Mouse (Mus musculus): ENCODE measurements around the gene Gfra1. TPM values are rescaled to one million over a fixed set of nuclear protein-coding genes. Genes with fewer than 3 reads are reported as not detected.

Gene Gfra1
- polyA plus RNA-seq, 1 experiment = 0.09 TPM

GRCm38 (mm10) chr19:58469421-58469820 is 13.7 kb upstream of the Gfra1 start:
- Histone ChIP-seq H3K4me1 (ENCODE audit: control insufficient read depth, insufficient read depth, insufficient read length) (no peaks in the 10 kb centered on the region), H3K4me3 (ENCODE audit: extremely low read depth, insufficient read depth, insufficient read length) (no peak overlapping the region), H3K27me3 (ENCODE audit: control insufficient read depth, insufficient read depth, low read length) (no peaks in the 10 kb centered on the region), H3K36me3 (ENCODE audit: control insufficient read depth, insufficient read depth, low read length) (no peaks in the 10 kb centered on the region), H3K27ac (ENCODE audit: insufficient read depth, low read length) (no peak overlapping the region)
- peak; percentile 39 to 78 for DNase-seq (ENCODE audit: low read depth in 1 of 2, low spot score in 2 of 2)
- 18% methylated on average over 12 of the region's 12 CpGs for WGBS
- TF ChIP-seq CTCF (IDR thresholded peaks at IDR 0.05; ENCODE audit: extremely low read depth, insufficient read depth, insufficient read length, insufficient replicate concordance) (peak; percentile 82; the same call in 1 of the 2 replicates), POLR2A (IDR thresholded peaks at IDR 0.05; ENCODE audit: low read depth, low read length) (no peak)

- 2% methylated on average over 2 of the region's 2 CpGs for WGBS
- H3K4me3 ChIP-seq (ENCODE audit: extremely low read depth, insufficient read depth, insufficient read length) = no peak overlapping the region
- DNase-seq (ENCODE audit: low read depth in 1 of 2, low spot score in 2 of 2) = no peak
Observed at GRCm38 (mm10) chr19:58468331-58468730, 12.6 kb upstream of the Gfra1 start.

GRCm38 (mm10) chr19:58463755-58464154 is 8.0 kb upstream of the Gfra1 start:
- H3K27ac ChIP-seq (ENCODE audit: insufficient read depth, low read length) = no peak overlapping the region
- no peaks in the 10 kb centered on the region for H3K4me1 ChIP-seq (ENCODE audit: control insufficient read depth, insufficient read depth, insufficient read length)
- no peaks in the 10 kb centered on the region for H3K27me3 ChIP-seq (ENCODE audit: control insufficient read depth, insufficient read depth, low read length)
- WGBS = 75% methylated on average over 3 of the region's 3 CpGs
- no peak for DNase-seq (ENCODE audit: low read depth in 1 of 2, low spot score in 2 of 2)
- no peaks in the 10 kb centered on the region for H3K36me3 ChIP-seq (ENCODE audit: control insufficient read depth, insufficient read depth, low read length)
- TF ChIP-seq CTCF (IDR thresholded peaks at IDR 0.05; ENCODE audit: extremely low read depth, insufficient read depth, insufficient read length, insufficient replicate concordance) (no peak), POLR2A (IDR thresholded peaks at IDR 0.05; ENCODE audit: low read depth, low read length) (no peak)
- H3K4me3 ChIP-seq (ENCODE audit: extremely low read depth, insufficient read depth, insufficient read length) = no peak overlapping the region

More at GRCm38 (mm10) chr19:58468331-58468730, 12.6 kb upstream of the Gfra1 start:
- Histone ChIP-seq H3K4me1 (ENCODE audit: control insufficient read depth, insufficient read depth, insufficient read length) (no peaks in the 10 kb centered on the region), H3K27me3 (ENCODE audit: control insufficient read depth, insufficient read depth, low read length) (no peaks in the 10 kb centered on the region), H3K36me3 (ENCODE audit: control insufficient read depth, insufficient read depth, low read length) (no peaks in the 10 kb centered on the region), H3K27ac (ENCODE audit: insufficient read depth, low read length) (no peak overlapping the region)
- TF ChIP-seq POLR2A (IDR thresholded peaks at IDR 0.05; ENCODE audit: low read depth, low read length) (no peak), CTCF (IDR thresholded peaks at IDR 0.05; ENCODE audit: extremely low read depth, insufficient read depth, insufficient read length, insufficient replicate concordance) (no peak)

GRCm38 (mm10) chr19:58460361-58461022 is 4.8 kb upstream of the Gfra1 start:
- Histone ChIP-seq H3K4me1 (ENCODE audit: control insufficient read depth, insufficient read depth, insufficient read length) (peaks cover 4% of the 10 kb centered on the region), H3K27ac (ENCODE audit: insufficient read depth, low read length) (no peak overlapping the region), H3K27me3 (ENCODE audit: control insufficient read depth, insufficient read depth, low read length) (peaks cover 6% of the 10 kb centered on the region), H3K36me3 (ENCODE audit: control insufficient read depth, insufficient read depth, low read length) (no peaks in the 10 kb centered on the region), H3K4me3 (ENCODE audit: extremely low read depth, insufficient read depth, insufficient read length) (no peak overlapping the region)
- TF ChIP-seq POLR2A (IDR thresholded peaks at IDR 0.05; ENCODE audit: low read depth, low read length) = no peak
- WGBS = 73% methylated on average over 13 of the region's 13 CpGs
- DNase-seq (ENCODE audit: low read depth in 1 of 2, low spot score in 2 of 2) = no peak

- Histone ChIP-seq H3K4me1 (ENCODE audit: control insufficient read depth, insufficient read depth, insufficient read length) (peaks cover 26% of the 10 kb centered on the region), H3K4me3 (ENCODE audit: extremely low read depth, insufficient read depth, insufficient read length) (no peak overlapping the region), H3K36me3 (ENCODE audit: control insufficient read depth, insufficient read depth, low read length) (no peaks in the 10 kb centered on the region), H3K27me3 (ENCODE audit: control insufficient read depth, insufficient read depth, low read length) (peaks cover 15% of the 10 kb centered on the region), H3K27ac (ENCODE audit: insufficient read depth, low read length) (no peak overlapping the region)
- no peak for DNase-seq (ENCODE audit: low read depth in 1 of 2, low spot score in 2 of 2)
- WGBS = 20% methylated on average over 16 of the region's 16 CpGs
- TF ChIP-seq POLR2A (IDR thresholded peaks at IDR 0.05; ENCODE audit: low read depth, low read length) = no peak
- TF ChIP-seq CTCF (IDR thresholded peaks at IDR 0.05; ENCODE audit: extremely low read depth, insufficient read depth, insufficient read length, insufficient replicate concordance) = no peak
Observed at GRCm38 (mm10) chr19:58456491-58457061, 867 bp upstream of the Gfra1 start.

- TF ChIP-seq CTCF (IDR thresholded peaks at IDR 0.05; ENCODE audit: extremely low read depth, insufficient read depth, insufficient read length, insufficient replicate concordance) (no peak; the same call in 1 of the 2 replicates), POLR2A (IDR thresholded peaks at IDR 0.05; ENCODE audit: low read depth, low read length) (no peak)
- 2% methylated on average over 21 of the region's 21 CpGs for WGBS
- Histone ChIP-seq H3K4me1 (ENCODE audit: control insufficient read depth, insufficient read depth, insufficient read length) (peaks cover 26% of the 10 kb centered on the region), H3K4me3 (ENCODE audit: extremely low read depth, insufficient read depth, insufficient read length) (peak overlapping the region; percentile 57), H3K27me3 (ENCODE audit: control insufficient read depth, insufficient read depth, low read length) (peaks cover 15% of the 10 kb centered on the region), H3K36me3 (ENCODE audit: control insufficient read depth, insufficient read depth, low read length) (no peaks in the 10 kb centered on the region), H3K27ac (ENCODE audit: insufficient read depth, low read length) (no peak overlapping the region)
- DNase-seq (ENCODE audit: low read depth in 1 of 2, low spot score in 2 of 2) = peak in 1 of 2 experiments; percentile 28
Observed at GRCm38 (mm10) chr19:58455061-58455495, 631 bp downstream of the Gfra1 start.

Measured in spleen, adult 2 months (tissue).